Mouse (Mus musculus) kidney, postnatal 4 days (tissue): ENCODE measurements around the gene Kcnip1.
A peak's percentile ranks its signal among the peaks of the same experiment; 100 is the strongest.

Source experiments
- DNase-seq, 2 experiments: peaks; one replicate each; pipeline ENCODE4 v3.0.0; 2021; ENCODE audit warnings: mixed read lengths in 2 of 2

The Kcnip1 gene

DNA sequence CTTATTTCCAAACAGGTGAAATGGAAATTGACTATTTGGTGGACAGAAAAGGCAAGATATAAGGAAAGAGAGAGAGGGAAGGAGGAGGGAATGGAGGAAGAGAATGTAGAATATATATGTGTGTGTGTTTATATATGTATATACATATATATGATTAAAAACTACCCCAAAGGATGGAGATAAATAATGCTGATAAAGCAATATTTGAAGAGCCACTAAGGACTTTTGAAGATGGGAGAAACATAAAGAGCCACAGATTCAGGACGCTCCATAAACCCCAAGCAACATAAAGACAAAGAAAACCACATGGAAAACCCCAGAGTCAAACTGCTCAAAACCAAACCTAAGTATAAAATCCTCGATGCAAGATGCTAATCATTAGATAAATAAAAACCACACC is 338.5 kb downstream of the Kcnip1 start:
- DNase-seq: no peak

- DNase-seq: no peak
These were observed 343.6 kb downstream of the Kcnip1 start for GRCm38 (mm10) chr11:33649358-33649757.

GRCm38 (mm10) chr11:33637107-33637506 is 355.8 kb downstream of the Kcnip1 start:
- DNase-seq: no peak

DNA sequence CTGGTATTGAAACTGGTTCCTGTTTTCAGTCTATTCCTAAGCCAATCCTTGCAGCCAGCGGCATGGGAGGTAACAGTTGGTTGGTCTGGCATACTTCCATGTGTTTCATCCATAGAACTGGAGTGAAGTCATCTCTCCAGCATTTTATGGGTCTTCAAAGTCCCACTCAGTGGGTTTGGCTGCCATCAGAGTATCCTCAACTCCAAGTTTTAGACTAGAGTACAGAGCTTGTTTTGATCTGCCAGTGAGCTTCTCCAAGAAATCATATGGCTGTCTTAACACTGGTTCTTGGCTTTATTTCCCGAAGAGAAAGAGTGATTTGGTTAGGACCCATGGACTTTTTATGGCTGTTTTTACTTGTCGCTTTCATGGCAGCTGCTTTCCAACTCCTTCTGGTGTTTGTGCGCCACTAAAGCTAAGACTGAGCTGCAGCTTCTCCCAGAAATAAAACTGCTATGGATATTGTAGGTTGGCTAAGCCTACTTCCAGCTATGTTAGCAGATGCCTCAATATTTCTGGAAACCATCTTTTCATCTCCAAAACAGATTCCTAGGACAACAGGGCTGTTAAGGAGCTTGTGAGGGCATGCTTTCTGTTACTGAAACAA is 365.7 kb downstream of the Kcnip1 start:
- DNase-seq: no peak

DNA sequence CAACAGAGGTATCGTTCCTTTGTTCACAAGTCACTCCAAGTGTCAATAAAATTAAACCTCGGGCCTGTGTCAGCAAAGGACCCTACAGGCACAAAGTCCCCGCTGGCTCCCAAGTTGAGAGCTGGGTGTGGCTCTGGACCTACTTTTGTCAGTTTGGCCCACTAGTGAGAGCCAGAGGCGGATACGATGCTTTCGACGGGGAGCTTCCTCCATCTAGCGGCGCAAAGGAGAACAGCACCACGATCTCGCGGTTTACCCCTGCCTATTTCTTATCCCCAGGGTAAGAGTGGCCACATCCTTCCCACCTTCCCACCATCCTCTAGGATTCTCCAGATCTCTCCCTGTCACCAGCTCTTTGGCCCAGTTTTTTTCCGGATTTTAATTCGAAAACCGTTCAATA is 378.7 kb downstream of the Kcnip1 start:
- peak; percentile 83 to 84 for DNase-seq

GRCm38 (mm10) chr11:33607784-33608183 is 385.2 kb downstream of the Kcnip1 start:
- DNase-seq: peak in 1 of 2 experiments; percentile 16

DNA sequence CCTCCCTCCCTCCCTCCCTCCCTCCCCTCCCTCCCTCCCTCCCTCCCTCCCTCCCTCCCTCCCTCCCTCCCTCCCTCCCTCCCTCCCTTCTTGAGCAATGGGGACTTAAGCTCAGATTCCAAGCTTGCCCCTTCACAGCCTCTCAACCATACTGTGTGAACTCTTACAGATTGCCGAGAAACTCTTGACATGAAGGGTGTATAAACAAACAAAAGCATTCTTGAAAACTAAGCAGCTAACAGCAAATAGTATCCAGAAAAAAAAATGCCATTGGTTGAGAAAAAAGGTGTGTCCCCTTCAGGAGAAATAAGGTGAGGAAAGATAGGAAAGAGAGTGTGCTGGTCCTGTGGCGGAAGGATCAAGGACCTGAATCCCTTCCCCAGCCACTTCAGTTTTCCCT is 389.8 kb downstream of the Kcnip1 start:
- DNase-seq: no peak

- DNase-seq: no peak
These were observed 394.0 kb downstream of the Kcnip1 start, which contains the start of gene D130052B06Rik for GRCm38 (mm10) chr11:33598986-33599385. Gene D130052B06Rik (plus strand): TSS chr11:33599302.

GRCm38 (mm10) chr11:33596655-33597054 is 396.3 kb downstream of the Kcnip1 start:
- no peak for DNase-seq

- no peak for DNase-seq
These were observed 400.1 kb downstream of the Kcnip1 start for GRCm38 (mm10) chr11:33592826-33593225.

GRCm38 (mm10) chr11:33590771-33591170 is 402.2 kb downstream of the Kcnip1 start:
- no peak for DNase-seq

GRCm38 (mm10) chr11:33586614-33587013 is 406.3 kb downstream of the Kcnip1 start:
- DNase-seq: no peak

- no peak for DNase-seq
These were observed 413.3 kb downstream of the Kcnip1 start for GRCm38 (mm10) chr11:33579621-33580020.
